Mouse (Mus musculus) heart, adult 2 months (tissue): Measurements from ENCODE around the gene Fut2. TPM values are rescaled to one million over a fixed set of nuclear protein-coding genes. Genes with fewer than 3 reads are reported as not detected.
A peak's percentile ranks its signal among the peaks of the same experiment; 100 is the strongest.

Experiments used
- DNase-seq, 2 experiments: peaks; one replicate each; pipeline ENCODE4 v3.0.0; 2021
- H3K27ac ChIP-seq: fragments of 200-600 bp; 2 replicates; pipeline ENCODE4 v1.8.1; 2022
- H3K27me3 ChIP-seq: fragments of 200-500 bp; 2 replicates; pipeline ENCODE4 v1.6.1; 2012; ENCODE audit warnings: mild to moderate bottlenecking, low read length, inconsistent platforms, mixed read lengths; ENCODE audit not compliant: control insufficient read depth, insufficient read depth
- H3K36me3 ChIP-seq: fragments of 200-500 bp; 2 replicates; pipeline ENCODE4 v1.6.1; 2012; ENCODE audit warnings: low read length, inconsistent platforms; ENCODE audit not compliant: control insufficient read depth, insufficient read depth
- H3K4me1 ChIP-seq: fragments of 200-500 bp; 2 replicates; pipeline ENCODE4 v1.6.1; 2011; ENCODE audit warnings: low read length; ENCODE audit not compliant: control insufficient read depth, insufficient read depth
- H3K4me3 ChIP-seq: fragments of 200-600 bp; 2 replicates; pipeline ENCODE4 v1.8.1; 2022
- H3K79me2 ChIP-seq: fragments of 200-500 bp; replicated peaks from 2 replicates; pipeline ENCODE4 v1.6.1; 2012; ENCODE audit warnings: mild to moderate bottlenecking, inconsistent platforms, low read length, moderate library complexity, mixed read lengths; ENCODE audit not compliant: control insufficient read depth, insufficient read depth
- H3K9ac ChIP-seq: fragments of 200-500 bp; 2 replicates; pipeline ENCODE4 v1.6.1; 2012; ENCODE audit warnings: low read depth, mild to moderate bottlenecking, control low read depth, inconsistent platforms, low read length, mixed read lengths
- CTCF ChIP-seq: fragments of 200-600 bp; IDR thresholded peaks from 2 replicates; pipeline ENCODE4 v1.8.1; 2022; ENCODE audit warnings: antibody characterized with exemption, mild to moderate bottlenecking, moderate library complexity
- EP300 ChIP-seq: fragments of 200-500 bp; IDR thresholded peaks from 2 replicates; pipeline ENCODE4 v1.6.1; 2011; ENCODE audit warnings: low read depth, low read length, control low read depth; ENCODE audit not compliant: insufficient read depth
- POLR2A ChIP-seq: fragments of 200-500 bp; IDR thresholded peaks from 2 replicates; pipeline ENCODE4 v1.6.1; 2011; ENCODE audit warnings: mild to moderate bottlenecking, low read depth, low read length, control low read depth; ENCODE audit not compliant: insufficient read depth
- WGBS: fragments of 180-500 bp; shearing (Covaris S2); methylation state at CpG from one replicate; pipeline ENCODE4 v1.1.7; 2018; 5-methylcytosine and 5-hydroxymethylcytosine counted together
- intact Hi-C: fragments of 180-260 bp; cut with DNase I; formaldehyde crosslinking; loops from one replicate; pipeline ENCODE4 v1.15.1; 2025
- polyA plus RNA-seq: library from polyadenylated mRNA; depleted of rRNA; stranded (reverse); fragments of >200 nt; gene quantifications from 2 replicates; pipeline ENCODE4 v1.2.3, GENCODE M21; 2012
- total RNA-seq, 2 experiments: library from RNA; stranded (reverse); gene quantifications; 2 replicates each; pipeline ENCODE4 v1.2.3; 2021

The Fut2 gene
- total and polyA plus RNA-seq, 3 experiments, result 0.50 to 1.1 (median 0.60) TPM

- intact Hi-C loops, result loop anchor here (10.0 kb wide), 1 partner anchor 967 kb away; the partner anchor contains the start of gene Vrk3
- H3K27ac ChIP-seq, result no peak overlapping the region; the same call in 1 of the 2 replicates
- peaks cover 26% of the 10 kb centered on the region for H3K36me3 ChIP-seq
- no peak overlapping the region for H3K9ac ChIP-seq
- WGBS, result 83% methylated on average over 21 of the region's 21 CpGs
- TF ChIP-seq EP300 (0 out of 2 replicates have a peak, but pooled peaks have one; percentile 6), CTCF (no peak), POLR2A (peak; percentile 31; the same call in 1 of the 2 replicates)
- H3K4me1 ChIP-seq, result peaks cover 23% of the 10 kb centered on the region
- H3K79me2 ChIP-seq, result no peaks in the 10 kb centered on the region; the same call in 1 of the 2 replicates
- DNase-seq, result peak; percentile 51 to 69
- no peak overlapping the region for H3K4me3 ChIP-seq
- H3K27me3 ChIP-seq, result no peaks in the 10 kb centered on the region
These were observed 46.0 kb upstream of the Fut2 start for GRCm38 (mm10) chr7:45712022-45712757.

- no peaks in the 10 kb centered on the region; the same call in 1 of the 2 replicates for H3K79me2 ChIP-seq
- no peaks in the 10 kb centered on the region for H3K27me3 ChIP-seq
- H3K4me1 ChIP-seq, result peaks cover 21% of the 10 kb centered on the region
- WGBS, result 78% methylated on average over 24 of the region's 24 CpGs
- TF ChIP-seq EP300 (peak; percentile 42; the same call in 1 of the 2 replicates), CTCF (no peak), POLR2A (peak; percentile 57)
- no peak overlapping the region for H3K27ac ChIP-seq
- no peak overlapping the region for H3K9ac ChIP-seq
- H3K4me3 ChIP-seq, result no peak overlapping the region
- peaks cover 26% of the 10 kb centered on the region for H3K36me3 ChIP-seq
- DNase-seq, result peak in 1 of 2 experiments; percentile 31
- intact Hi-C loops, result loop anchor here (10.0 kb wide), 1 partner anchor 967 kb away; the partner anchor contains the start of gene Vrk3
These were observed 45.3 kb upstream of the Fut2 start for GRCm38 (mm10) chr7:45711316-45712021.

- no peaks in the 10 kb centered on the region for H3K27me3 ChIP-seq
- H3K36me3 ChIP-seq, result peaks cover 26% of the 10 kb centered on the region
- TF ChIP-seq CTCF (no peak), EP300 (peak; percentile 84), POLR2A (peak; percentile 81)
- H3K9ac ChIP-seq, result no peak overlapping the region
- peaks cover 17% of the 10 kb centered on the region for H3K4me1 ChIP-seq
- 93% methylated on average over 20 of the region's 20 CpGs for WGBS
- intact Hi-C loops, result loop anchor here (10.0 kb wide), 1 partner anchor 966 kb away; the partner anchor contains the start of gene Vrk3
- no peak overlapping the region for H3K27ac ChIP-seq
- DNase-seq, result peak in 1 of 2 experiments; percentile 28
- H3K79me2 ChIP-seq, result no peaks in the 10 kb centered on the region
- H3K4me3 ChIP-seq, result no peak overlapping the region
These were observed 44.4 kb upstream of the Fut2 start for GRCm38 (mm10) chr7:45710477-45711191.

GRCm38 (mm10) chr7:45709677-45710355 lies 43.6 kb upstream of the Fut2 start:
- WGBS, result 70% methylated on average over 14 of the region's 14 CpGs
- DNase-seq, result no peak

GRCm38 (mm10) chr7:45709036-45709435 lies 42.8 kb upstream of the Fut2 start:
- Histone ChIP-seq H3K79me2 (no peaks in the 10 kb centered on the region), H3K4me3 (no peak overlapping the region; the same call in 1 of the 2 replicates), H3K27me3 (no peaks in the 10 kb centered on the region), H3K36me3 (peaks cover 26% of the 10 kb centered on the region), H3K4me1 (peaks cover 15% of the 10 kb centered on the region), H3K27ac (peak overlapping the region; percentile 99), H3K9ac (peak overlapping the region; percentile 64; the same call in 1 of the 2 replicates)
- TF ChIP-seq CTCF, result no peak
- no peak; the same call in none of the 2 replicates for TF ChIP-seq POLR2A
- peak; percentile 36; the same call in 1 of the 2 replicates for TF ChIP-seq EP300
- 33% methylated on average over 6 of the region's 6 CpGs for WGBS
- no peak for DNase-seq
- intact Hi-C loops, result no loop called here

More at GRCm38 (mm10) chr7:45709677-45710355, 43.6 kb upstream of the Fut2 start:
- Histone ChIP-seq H3K9ac (0 out of 2 replicates have a peak overlapping the region, but pooled peaks have one; percentile 9), H3K4me3 (no peak overlapping the region), H3K27me3 (no peaks in the 10 kb centered on the region), H3K27ac (peak overlapping the region; percentile 2; the same call in 1 of the 2 replicates), H3K79me2 (no peaks in the 10 kb centered on the region), H3K36me3 (peaks cover 26% of the 10 kb centered on the region), H3K4me1 (peaks cover 14% of the 10 kb centered on the region)
- TF ChIP-seq CTCF, result no peak
- no peak for TF ChIP-seq EP300
- no peak; the same call in 1 of the 2 replicates for TF ChIP-seq POLR2A
- intact Hi-C loops, result loop anchor here (10.0 kb wide), 1 partner anchor 965 kb away; the partner anchor contains the start of gene Vrk3
